Mouse (Mus musculus) embryonic facial prominence, embryonic 11.5 days (tissue): ENCODE data around the gene Rnase4. TPM values are rescaled to one million over a fixed set of nuclear protein-coding genes. Genes with fewer than 3 reads are reported as not detected.
A peak's percentile ranks its signal among the peaks of the same experiment; 100 is the strongest.

ENCODE experiments used
- ATAC-seq: fragments of 200-750 bp; cut with Nextera tagmentation; replicated peaks from 2 replicates; pipeline ENCODE4 v1.8.0; 2017; ENCODE audit warnings: low read depth; ENCODE audit not compliant: insufficient number of reproducible peaks, low FRiP score, low TSS enrichment
- DNase-seq: peaks from one replicate; pipeline ENCODE4 v3.0.0-alpha.2; 2015; ENCODE audit warnings: low spot score
- H3K27ac ChIP-seq: fragments of 300-500 bp; sonication (generic); replicated peaks from 2 replicates; pipeline ENCODE4 v1.5.1; 2014; ENCODE audit warnings: mild to moderate bottlenecking, low read depth, low read length, control low read depth
- H3K27me3 ChIP-seq: fragments of 300-500 bp; sonication (generic); 2 replicates; pipeline ENCODE4 v1.6.1; 2014; ENCODE audit warnings: mild to moderate bottlenecking, low read length, moderate library complexity, mixed read lengths; ENCODE audit not compliant: control insufficient read depth, insufficient read depth
- H3K36me3 ChIP-seq: fragments of 300-500 bp; sonication (generic); replicated peaks from 2 replicates; pipeline ENCODE4 v1.6.1; 2014; ENCODE audit warnings: low read depth, mild to moderate bottlenecking, low read length, moderate library complexity, mixed read lengths; ENCODE audit not compliant: control insufficient read depth, insufficient read depth
- H3K4me1 ChIP-seq: fragments of 300-500 bp; sonication (generic); 2 replicates; pipeline ENCODE4 v1.6.1; 2014; ENCODE audit warnings: low read length, mixed read lengths; ENCODE audit not compliant: control insufficient read depth, insufficient read depth
- H3K4me2 ChIP-seq: fragments of 300-500 bp; sonication (generic); 2 replicates; pipeline ENCODE4 v1.6.1; 2014; ENCODE audit warnings: low read depth, mild to moderate bottlenecking, control low read depth, low read length, moderate library complexity
- H3K4me3 ChIP-seq: fragments of 300-500 bp; sonication (generic); 2 replicates; pipeline ENCODE4 v1.5.1; 2014; ENCODE audit warnings: low read depth, low read length, control low read depth
- H3K9ac ChIP-seq: fragments of 300-500 bp; sonication (generic); replicated peaks from 2 replicates; pipeline ENCODE4 v1.6.1; 2014; ENCODE audit warnings: mild to moderate bottlenecking, control low read depth, low read length
- H3K9me3 ChIP-seq: fragments of 300-500 bp; sonication (generic); replicated peaks from 2 replicates; pipeline ENCODE4 v1.6.1; 2016; ENCODE audit warnings: mild to moderate bottlenecking, low read length, inconsistent platforms, mixed read lengths; ENCODE audit not compliant: control insufficient read depth
- WGBS: fragments of 180-500 bp; shearing (Covaris S2); extraction: QIAGEN DNeasy Blood & Tissue Kit; methylation state at CpG from one replicate; pipeline ENCODE4 v1.1.7; 2014; 5-methylcytosine and 5-hydroxymethylcytosine counted together
- polyA plus RNA-seq: library from polyadenylated mRNA; unstranded; fragments of >200 nt; fragmentation: Nextera tagmentation; extraction: Ambion mirVana; gene quantifications from 2 replicates; pipeline ENCODE4 v1.2.1, GENCODE M21; 2014

Gene Rnase4
- polyA plus RNA-seq = 14.4 and 14.7 TPM in 2 replicates

DNA sequence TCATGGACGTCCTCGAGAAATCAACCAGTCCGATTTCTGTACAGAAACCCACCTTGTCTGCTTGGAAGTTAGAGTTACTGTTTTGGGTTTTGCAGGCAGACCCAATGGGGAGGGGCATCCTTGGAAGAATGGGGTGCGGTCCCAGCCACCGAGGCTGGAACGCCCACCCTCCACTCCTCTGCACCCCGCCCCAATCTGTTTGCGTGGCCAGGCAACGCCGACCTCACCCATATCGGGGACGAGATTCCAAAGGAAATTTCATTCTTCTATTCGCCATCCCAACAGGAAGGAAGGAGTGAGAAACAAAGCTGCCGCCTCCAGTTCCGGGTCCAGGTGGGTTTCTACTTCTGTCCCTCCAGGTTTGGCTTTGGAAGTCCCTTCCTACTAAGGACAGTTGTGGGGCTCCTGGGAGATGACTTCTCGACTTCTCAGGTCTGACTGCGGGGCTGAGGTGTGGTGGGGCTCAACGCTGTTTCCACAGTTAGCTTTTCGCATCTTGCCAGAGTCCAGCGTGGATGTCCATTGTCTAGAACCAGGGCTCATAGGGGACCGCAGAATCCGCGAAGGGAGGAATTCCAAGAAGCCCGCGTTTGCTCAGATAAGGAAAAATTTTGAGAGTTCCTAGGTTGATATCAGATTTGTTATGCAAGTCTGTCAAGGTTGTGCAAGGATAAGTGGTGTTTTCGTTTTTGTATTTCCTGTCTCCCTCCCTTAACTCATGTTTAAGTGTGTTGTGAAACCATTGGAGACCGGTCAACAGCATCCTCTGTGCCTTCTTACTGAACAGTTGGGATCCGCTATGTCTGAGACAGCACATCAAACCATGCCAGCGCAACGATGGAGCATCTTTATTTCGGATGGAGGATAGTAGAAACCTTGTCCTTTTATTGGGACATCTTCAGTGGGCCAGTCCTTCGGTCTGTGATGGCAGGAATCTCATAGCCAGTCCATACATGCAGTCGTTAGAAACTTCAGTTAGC lies at the start of gene Rnase4, which contains the start of gene Ang:
Gene Rnase4, plus strand, starts transcription at position 157 of the 980 bp plus-strand sequence.
Gene Ang, plus strand, starts transcription at position 230 of the 980 bp plus-strand sequence.
- H3K9ac ChIP-seq = peak within 1 kb of the TSS; percentile 58
- no peaks in the 10 kb centered on the region for H3K9me3 ChIP-seq
- H3K4me2 ChIP-seq = peak within 1 kb of the TSS; percentile 70
- 9% methylated on average over 33 of the region's 33 CpGs for WGBS
- H3K4me1 ChIP-seq = no peaks in the 10 kb centered on the region
- peak; percentile 67 for DNase-seq
- H3K27ac ChIP-seq = peak within 1 kb of the TSS; percentile 71
- ATAC-seq = 0 out of 2 replicates have a peak, but pooled peaks have one; percentile 14
- no peaks in the 10 kb centered on the region for H3K36me3 ChIP-seq
- H3K27me3 ChIP-seq = no peaks in the 10 kb centered on the region
- H3K4me3 ChIP-seq = peak within 1 kb of the TSS; percentile 64

DNA sequence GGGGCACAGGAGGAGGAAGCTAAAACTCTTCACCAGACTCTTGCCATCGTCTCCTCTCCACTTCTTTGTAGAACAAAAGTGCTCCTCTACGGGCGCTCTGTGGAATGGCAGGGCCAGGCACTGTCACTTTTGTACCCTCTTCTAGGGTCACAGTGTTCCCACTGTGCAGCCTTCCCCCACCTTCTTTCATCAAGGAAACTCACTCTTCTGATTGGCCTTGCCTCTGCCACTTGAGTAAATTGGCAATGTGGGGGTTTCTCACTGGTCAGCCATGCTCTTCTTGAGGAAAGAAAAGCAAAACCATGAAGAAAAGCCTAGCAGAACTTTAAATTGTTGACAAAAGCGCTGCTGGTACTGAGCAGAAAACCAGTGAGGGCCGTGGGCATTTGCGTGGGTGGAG lies 49.1 kb upstream of the Rnase4 start, which contains the start of gene Rnase9:
Gene Rnase9, minus strand, starts transcription at position 101 of the 400 bp plus-strand sequence.
- Histone ChIP-seq H3K4me3 (no peak within 1 kb of the TSS), H3K9me3 (no peaks in the 10 kb centered on the region), H3K36me3 (no peaks in the 10 kb centered on the region), H3K9ac (no peak within 1 kb of the TSS), H3K27ac (no peak within 1 kb of the TSS), H3K4me1 (no peaks in the 10 kb centered on the region), H3K4me2 (no peak within 1 kb of the TSS), H3K27me3 (no peaks in the 10 kb centered on the region)
- DNase-seq (no peak), ATAC-seq (no peak)
- WGBS = 71% methylated on average over 6 of the region's 6 CpGs

GRCm38 (mm10) chr14:51047846-51048245 lies 43.0 kb upstream of the Rnase4 start:
- Histone ChIP-seq H3K4me3 (no peak overlapping the region), H3K4me1 (no peaks in the 10 kb centered on the region), H3K4me2 (no peak overlapping the region), H3K27me3 (no peaks in the 10 kb centered on the region), H3K36me3 (no peaks in the 10 kb centered on the region), H3K9ac (no peak overlapping the region), H3K9me3 (no peaks in the 10 kb centered on the region), H3K27ac (no peak overlapping the region)
- WGBS = 38% methylated on average over 5 of the region's 5 CpGs
- DNase-seq = no peak
- no peak for ATAC-seq

DNA sequence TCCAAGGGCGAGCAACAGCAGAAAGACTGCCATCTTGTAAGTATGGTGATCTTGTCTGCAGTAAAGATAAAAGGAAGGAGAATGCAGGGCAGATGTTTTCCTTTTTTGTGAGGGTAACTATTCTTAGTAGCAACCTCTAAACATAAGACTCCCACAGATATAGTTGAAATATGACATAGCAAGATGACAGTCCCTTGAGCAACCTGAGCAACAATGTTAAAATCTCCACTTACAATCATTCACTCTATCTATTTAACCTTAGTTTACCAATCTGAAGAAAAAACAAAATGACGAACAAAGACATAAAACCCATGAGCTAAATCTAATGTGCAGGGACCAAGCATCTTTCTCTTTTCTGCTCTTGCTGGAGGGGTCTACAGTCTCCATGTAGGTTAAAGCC lies 40.8 kb upstream of the Rnase4 start, which contains the start of gene Rnase11:
Gene Rnase11, minus strand, starts transcription at position 101 of the 400 bp plus-strand sequence.
- WGBS = 86% methylated on average over 2 of the region's 2 CpGs
- no peaks in the 10 kb centered on the region for H3K36me3 ChIP-seq
- no peak within 1 kb of the TSS for H3K4me3 ChIP-seq
- no peak within 1 kb of the TSS for H3K27ac ChIP-seq
- no peaks in the 10 kb centered on the region for H3K27me3 ChIP-seq
- no peak for ATAC-seq
- no peak within 1 kb of the TSS for H3K4me2 ChIP-seq
- no peaks in the 10 kb centered on the region for H3K9me3 ChIP-seq
- no peak within 1 kb of the TSS for H3K9ac ChIP-seq
- no peaks in the 10 kb centered on the region for H3K4me1 ChIP-seq
- DNase-seq = no peak

DNA sequence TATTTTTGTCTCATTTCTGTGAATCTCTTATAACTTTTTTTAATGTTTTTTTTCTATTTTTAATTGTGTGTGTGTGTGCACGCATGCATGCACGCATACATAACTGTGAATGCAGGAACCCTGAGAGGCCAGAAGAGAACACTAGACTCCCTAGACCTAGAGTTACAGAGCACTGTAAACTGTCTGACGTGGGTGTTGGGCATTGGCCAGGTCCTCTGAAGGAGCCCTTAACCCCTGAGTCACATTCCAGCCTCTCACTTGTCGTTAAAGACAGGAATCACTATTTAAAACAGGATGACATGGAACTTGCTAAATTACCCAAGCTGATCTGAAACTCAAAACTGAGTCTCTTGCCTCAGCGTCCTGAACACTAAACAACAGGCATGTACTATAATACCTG lies 38.9 kb upstream of the Rnase4 start:
- Histone ChIP-seq H3K9ac (no peak overlapping the region), H3K27me3 (no peaks in the 10 kb centered on the region), H3K27ac (no peak overlapping the region), H3K9me3 (no peaks in the 10 kb centered on the region), H3K4me1 (no peaks in the 10 kb centered on the region), H3K4me2 (no peak overlapping the region), H3K36me3 (no peaks in the 10 kb centered on the region), H3K4me3 (no peak overlapping the region)
- no peak for ATAC-seq
- no peak for DNase-seq
- 58% methylated on average over 5 of the region's 5 CpGs for WGBS

DNA sequence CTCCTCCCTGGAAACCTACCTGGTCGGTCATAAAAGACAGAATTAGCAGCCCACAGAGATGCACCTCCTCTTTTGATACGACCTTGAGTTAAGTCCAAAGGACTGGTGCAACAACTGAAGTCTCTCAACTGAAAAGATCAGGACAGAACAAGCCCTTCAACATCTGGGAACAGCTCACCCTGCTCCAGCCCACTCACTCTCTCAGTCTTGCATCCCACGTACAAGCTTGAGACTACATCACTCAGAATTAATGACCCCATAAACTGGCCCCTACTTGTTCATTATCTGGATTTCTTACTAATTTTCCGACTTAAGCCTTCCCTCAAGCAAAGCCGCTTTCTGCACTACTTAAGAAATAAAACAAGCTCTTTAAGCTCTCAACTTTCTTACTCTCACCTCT lies 37.7 kb upstream of the Rnase4 start:
- DNase-seq (no peak), ATAC-seq (no peak)
- Histone ChIP-seq H3K36me3 (no peaks in the 10 kb centered on the region), H3K4me2 (no peak overlapping the region), H3K27ac (no peak overlapping the region), H3K4me1 (no peaks in the 10 kb centered on the region), H3K4me3 (no peak overlapping the region), H3K27me3 (no peaks in the 10 kb centered on the region), H3K9me3 (no peaks in the 10 kb centered on the region), H3K9ac (no peak overlapping the region)
- 60% methylated on average over 5 of the region's 5 CpGs for WGBS

GRCm38 (mm10) chr14:51054243-51055237 lies 36.3 kb upstream of the Rnase4 start:
- H3K27ac ChIP-seq = no peak overlapping the region
- 40% methylated on average over 13 of the region's 13 CpGs for whole genome bisulfite sequencing
- H3K27me3 ChIP-seq = no peaks in the 10 kb centered on the region

More at GRCm38 (mm10) chr14:51054243-51055237, 36.3 kb upstream of the Rnase4 start:
- DNase-seq (no peak), ATAC-seq (no peak)
- H3K36me3 ChIP-seq = no peaks in the 10 kb centered on the region
- no peak overlapping the region for H3K4me2 ChIP-seq
- no peak overlapping the region for H3K9ac ChIP-seq
- no peaks in the 10 kb centered on the region for H3K4me1 ChIP-seq
- no peak overlapping the region for H3K4me3 ChIP-seq
- no peaks in the 10 kb centered on the region for H3K9me3 ChIP-seq
